Mouse (Mus musculus) layer of hippocampus, postnatal 14 days (tissue): ENCODE results near the gene Baz2a. TPM values are rescaled to one million over a fixed set of nuclear protein-coding genes. Genes with fewer than 3 reads are reported as not detected.
A peak's percentile ranks its signal among the peaks of the same experiment; 100 is the strongest.
"Not testable (repeated sequence)": the region's sequence is repeated elsewhere in the genome, so short reads cannot be mapped to it uniquely, and the experiment has no call there.

Source experiments
- DNase-seq, 2 experiments: peaks; one replicate each; pipeline ENCODE4 v3.0.0; 2021 to 2022; ENCODE audit warnings: low spot score in 2 of 2, mixed read lengths in 1 of 2
- total RNA-seq, 2 experiments: library from RNA; stranded (reverse); gene quantifications; 2 replicates each; pipeline ENCODE4 v1.2.3; 2021

Baz2a gene
- total RNA-seq, 2 experiments from 2014 or later, result 35.1 to 36.8 TPM

GRCm38 (mm10) chr10:128111227-128111626, 19.9 kb downstream of the Baz2a start:
- DNase-seq, result no peak

DNA sequence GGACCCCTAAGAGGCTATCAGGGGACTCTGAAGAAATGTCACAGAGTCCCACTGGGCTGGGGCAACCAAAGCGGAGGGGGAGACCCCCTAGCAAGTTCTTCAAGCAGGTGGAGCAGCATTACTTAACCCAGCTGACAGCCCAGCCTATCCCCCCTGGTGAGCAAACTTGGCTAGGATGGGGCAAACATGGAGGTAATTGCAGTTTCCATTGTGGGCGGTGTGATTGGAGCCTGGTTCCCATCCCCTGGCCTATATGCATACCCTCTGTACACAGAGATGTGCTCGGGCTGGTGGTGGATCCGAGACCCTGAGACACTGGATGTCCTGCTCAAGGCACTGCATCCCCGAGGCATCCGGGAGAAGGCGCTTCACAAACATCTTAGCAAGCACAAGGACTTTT, 32.5 kb downstream of the Baz2a start:
- no peak for DNase-seq

DNA sequence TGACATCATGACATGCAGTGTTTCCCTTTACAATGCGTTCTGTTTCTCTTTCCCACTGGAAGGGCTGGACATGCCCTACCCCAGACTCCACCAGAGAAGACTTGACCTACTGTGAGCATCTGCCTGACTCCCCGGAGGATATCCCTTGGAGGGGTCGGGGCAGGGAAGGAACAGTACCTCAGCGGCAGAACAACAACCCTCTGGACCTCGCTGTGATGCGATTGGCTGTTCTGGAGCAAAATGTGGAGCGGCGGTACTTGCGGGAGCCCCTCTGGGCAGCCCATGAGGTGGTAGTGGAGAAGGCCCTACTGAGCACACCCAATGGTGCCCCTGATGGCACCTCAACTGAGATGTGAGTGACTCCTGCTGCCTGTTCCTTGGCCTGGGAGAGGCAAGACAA, 33.5 kb downstream of the Baz2a start:
- DNase-seq, result no peak

GRCm38 (mm10) chr10:128125951-128126350, 34.6 kb downstream of the Baz2a start:
- DNase-seq, result no peak

- no peak for DNase-seq
Measured at GRCm38 (mm10) chr10:128127497-128127896, 36.1 kb downstream of the Baz2a start.

- DNase-seq, result no peak
Measured at GRCm38 (mm10) chr10:128128143-128128542, 36.8 kb downstream of the Baz2a start.

- no peak for DNase-seq
Measured at GRCm38 (mm10) chr10:128131297-128131696, 39.9 kb downstream of the Baz2a start.

GRCm38 (mm10) chr10:128131812-128132211, 40.4 kb downstream of the Baz2a start:
- no peak for DNase-seq

DNA sequence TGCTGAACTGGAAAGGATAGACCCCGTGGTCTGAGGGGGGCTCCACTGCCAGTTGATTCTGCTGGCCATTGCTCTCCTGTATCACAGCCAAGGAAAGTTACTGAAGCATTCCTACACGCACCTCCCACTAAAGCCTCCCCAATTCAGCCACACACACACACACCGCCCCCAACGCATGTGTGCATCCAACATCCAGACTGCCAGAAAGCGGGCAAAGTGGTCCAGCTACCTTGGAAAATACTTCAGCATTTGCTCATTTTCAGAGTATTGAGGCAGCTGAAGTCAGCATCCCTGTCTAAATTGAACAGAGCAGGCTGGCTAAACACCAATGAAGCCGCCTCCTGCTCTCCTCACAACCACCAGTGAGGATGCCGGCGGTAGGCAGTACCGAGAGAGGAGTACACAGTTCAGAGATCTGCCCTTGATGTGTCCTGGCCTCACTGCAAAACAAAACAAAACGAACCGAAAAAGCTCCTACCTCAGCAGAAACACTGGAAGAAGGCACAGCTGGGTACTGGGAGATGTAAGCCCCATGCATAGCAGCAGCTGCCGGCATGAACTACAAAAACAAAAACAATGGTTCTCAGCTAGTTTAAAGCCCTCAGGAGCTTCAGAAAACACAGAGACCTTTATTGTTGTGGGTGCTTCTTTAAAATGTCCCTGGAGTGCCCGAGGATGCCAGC, 42.4 kb downstream of the Baz2a start:
- DNase-seq, result peak; percentile 17 to 39

DNA sequence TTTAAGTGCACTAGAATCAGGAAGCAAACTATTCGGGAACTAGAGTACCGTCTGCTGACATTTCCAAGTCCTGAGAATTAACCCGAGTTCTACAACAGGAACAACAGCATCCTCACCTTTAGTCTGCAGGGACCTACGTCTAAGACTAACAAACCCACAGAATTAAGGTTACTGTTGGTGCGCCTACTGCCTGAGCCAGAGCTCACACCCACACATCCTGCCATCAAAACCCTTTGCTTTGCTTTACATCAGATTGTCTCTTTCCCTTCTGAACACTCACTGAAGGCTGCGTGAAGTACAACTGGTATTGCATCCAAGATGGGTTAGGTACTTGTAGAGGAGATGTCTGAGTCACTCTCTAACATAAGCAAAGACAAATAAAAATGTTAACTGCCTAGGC, 44.0 kb downstream of the Baz2a start:
- DNase-seq, result no peak

GRCm38 (mm10) chr10:128140236-128140952, 49.0 kb downstream of the Baz2a start:
- DNase-seq, result peak in 1 of 2 experiments; percentile 47

GRCm38 (mm10) chr10:128142165-128142564, 50.8 kb downstream of the Baz2a start:
- DNase-seq, result no peak

DNA sequence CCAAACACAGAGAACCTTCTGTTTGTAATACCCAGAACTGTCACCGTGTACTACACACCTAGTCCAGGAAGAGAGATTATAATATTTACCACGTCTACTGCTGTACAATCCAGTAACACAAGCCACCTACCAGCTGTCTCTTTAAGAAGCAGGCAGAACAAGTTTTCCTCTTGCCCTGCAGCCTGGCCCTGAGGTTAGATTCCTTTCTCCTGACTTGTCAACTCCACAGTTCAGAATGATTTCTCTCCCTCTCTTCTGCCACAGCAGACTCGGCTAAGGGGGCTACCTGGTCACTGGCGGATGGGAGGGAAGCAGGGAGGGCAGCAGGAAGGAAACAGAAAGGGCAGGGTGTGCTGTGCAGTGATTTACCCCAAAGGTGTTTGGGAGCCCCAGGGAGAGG, 52.3 kb downstream of the Baz2a start:
- no peak for DNase-seq

DNA sequence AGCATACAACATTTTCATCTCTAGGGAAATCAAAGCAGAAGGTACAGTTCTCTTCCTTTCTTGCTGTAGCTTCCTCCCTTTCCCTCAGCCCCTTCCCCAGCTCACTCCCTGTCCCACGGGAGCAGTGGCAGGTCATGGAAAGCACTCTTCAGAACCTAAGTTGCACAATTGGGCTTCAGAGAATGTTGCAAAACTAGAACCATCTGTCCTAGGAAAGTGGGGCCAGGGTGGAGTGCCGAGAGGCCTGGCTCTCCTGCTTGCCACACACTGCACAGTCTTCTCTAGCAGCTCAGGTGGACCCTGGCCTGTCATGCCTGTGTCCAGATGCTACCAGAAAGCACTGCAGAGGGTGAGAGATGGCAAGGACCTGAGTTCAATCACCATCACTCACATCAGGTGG, 53.6 kb downstream of the Baz2a start:
- no peak for DNase-seq

GRCm38 (mm10) chr10:128148789-128149365, 57.5 kb downstream of the Baz2a start:
- DNase-seq, result no peak

DNA sequence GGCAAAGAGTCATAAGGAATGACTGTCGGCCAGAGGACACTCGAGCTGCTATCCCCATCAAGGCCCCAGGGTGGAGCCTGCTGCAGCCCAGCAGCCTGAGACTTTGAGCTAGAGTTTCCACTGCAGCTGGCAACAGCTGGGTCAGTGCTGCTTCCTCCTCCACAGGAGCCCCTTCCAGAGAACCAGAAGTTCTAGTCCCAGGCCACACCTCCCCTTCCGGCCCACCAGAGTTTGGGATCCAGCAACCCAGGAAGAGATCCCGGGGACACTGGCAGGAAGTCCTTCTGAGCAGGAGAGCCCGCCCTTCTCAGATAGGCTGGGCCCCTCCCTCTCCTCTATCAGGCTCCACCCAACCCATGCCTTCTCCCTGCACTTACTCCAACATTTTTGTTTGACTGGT, 58.2 kb downstream of the Baz2a start:
- DNase-seq, result no peak

DNA sequence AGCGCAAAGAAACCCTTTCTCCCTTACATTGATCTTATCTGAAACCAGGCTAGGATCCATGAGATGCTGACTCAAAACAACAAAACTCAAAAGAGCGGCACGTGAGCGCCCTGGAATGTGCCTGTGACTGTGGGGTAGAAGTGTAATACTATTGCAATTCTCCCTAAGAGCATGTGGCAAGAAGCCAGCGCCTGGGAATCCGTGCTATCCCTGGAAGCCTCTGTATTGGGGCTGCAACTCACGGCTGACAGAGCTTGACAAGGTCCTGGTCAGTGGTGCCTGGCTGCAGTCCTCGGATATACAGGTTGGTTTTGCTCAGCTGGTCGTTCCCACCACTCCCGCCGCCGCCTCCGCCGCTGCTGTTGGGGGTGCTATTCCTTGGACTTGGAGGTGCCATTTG, 59.6 kb downstream of the Baz2a start:
- DNase-seq, result no peak

- DNase-seq, result no peak
Measured at GRCm38 (mm10) chr10:128153978-128154377, 62.6 kb downstream of the Baz2a start.

GRCm38 (mm10) chr10:128165726-128166125, 74.3 kb downstream of the Baz2a start:
- not testable (repeated sequence) for DNase-seq

DNA sequence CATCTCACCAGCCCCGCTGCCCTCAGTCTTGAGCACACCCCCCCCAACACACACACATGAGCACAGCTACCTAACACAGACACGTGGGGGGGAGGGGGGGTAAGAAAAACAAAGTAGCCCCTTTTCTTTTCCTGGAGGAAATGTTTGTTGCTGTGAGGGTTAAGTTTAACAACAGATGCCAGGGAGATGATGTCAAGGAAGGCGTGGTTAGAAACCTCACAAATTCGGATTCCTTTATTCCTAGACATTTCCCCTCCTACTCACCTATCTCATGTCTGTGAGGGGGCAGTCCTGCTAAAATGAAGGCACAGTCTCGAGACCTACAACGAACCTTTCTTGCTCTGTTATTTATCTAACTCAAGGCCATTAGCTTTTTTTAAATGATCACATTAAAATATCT, 75.7 kb downstream of the Baz2a start:
- no peak for DNase-seq

GRCm38 (mm10) chr10:128171348-128171747, 80.0 kb downstream of the Baz2a start:
- not testable (repeated sequence) for DNase-seq

DNA sequence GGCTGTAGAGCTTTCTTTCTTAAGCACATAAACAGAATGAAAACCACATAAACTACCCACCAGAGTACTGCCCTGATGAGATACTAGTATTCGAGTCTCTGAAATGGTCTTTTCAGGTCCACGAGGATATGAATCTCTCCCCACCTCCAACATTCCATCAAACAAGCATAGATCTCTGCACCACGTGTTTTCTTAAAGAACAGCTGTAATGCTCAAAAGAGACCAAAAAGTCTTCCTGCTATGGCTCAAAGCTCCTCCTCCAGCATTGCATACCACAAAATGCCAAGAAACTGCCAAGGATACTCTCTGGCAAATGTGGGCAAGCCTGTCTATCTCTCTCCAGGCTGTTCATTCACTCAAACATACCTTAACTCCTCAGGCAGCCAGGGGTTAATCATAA, 83.9 kb downstream of the Baz2a start:
- DNase-seq, result no peak
